Mouse (Mus musculus): Measurements from ENCODE around the gene Pcbp1.

- no peak for TF ChIP-seq MYOG (IDR thresholded peaks at IDR 0.05; ENCODE audit: control insufficient read depth, extremely low read depth, insufficient read length)
- no peak for TF ChIP-seq CTCF (IDR thresholded peaks at IDR 0.05; ENCODE audit: control insufficient read depth, insufficient read depth, insufficient read length)
Observed at GRCm38 (mm10) chr6:86485943-86486640, 40.0 kb downstream of the Pcbp1 start.
